Mouse (Mus musculus) mature B cell (primary cell): ENCODE measurements around the gene Kdm1b.

Experiments
- in situ Hi-C: fragments of 300-500 bp; cut with MboI; formaldehyde crosslinking; loops from 2 replicates; pipeline ENCODE4 v1.14.3; 2019

Kdm1b gene

GRCm38 (mm10) chr13:47043030-47043680 is at the start of gene Kdm1b:
Gene Kdm1b, plus strand, starts transcription at chr13:47043499.
- in situ Hi-C loops: no loop called here

DNA sequence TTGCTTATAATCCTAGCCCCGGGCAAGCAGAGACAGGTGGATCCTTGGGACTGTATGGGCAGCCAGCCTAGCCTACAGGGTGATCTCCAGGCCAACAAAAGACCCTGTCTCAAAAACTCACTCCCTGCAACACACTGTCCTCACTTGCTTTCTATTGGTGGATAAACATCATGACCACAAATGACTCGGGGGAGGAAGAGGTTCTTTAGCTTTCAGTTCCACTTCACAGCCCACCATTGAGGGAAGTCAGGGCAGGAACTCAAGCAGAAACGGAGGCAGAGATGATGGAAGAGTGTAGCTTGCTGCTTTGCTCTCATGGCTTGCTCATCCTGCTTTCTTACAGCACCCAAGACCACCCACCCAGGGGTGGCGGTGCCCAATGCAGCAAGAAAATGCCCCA is 45.9 kb upstream of the Kdm1b start:
- in situ Hi-C loops: no loop called here

DNA sequence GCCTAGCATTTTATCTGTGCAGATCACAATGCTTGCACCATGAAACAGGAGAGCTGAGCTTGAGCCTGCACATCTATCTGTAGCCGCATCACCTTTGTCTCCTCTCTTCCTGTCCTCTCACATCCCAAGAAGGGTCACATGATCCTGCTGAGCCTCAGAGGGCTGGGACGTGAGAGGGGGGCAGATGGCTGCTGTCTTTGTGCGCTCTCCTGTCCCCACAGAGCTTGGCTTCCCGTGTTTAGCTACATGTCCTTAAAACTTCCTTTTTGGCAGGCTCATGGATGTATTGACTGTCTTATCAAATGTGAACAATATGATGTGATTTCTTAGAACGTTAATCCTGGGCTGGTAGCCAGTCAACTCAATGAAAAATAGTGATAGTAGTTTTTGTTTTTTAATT is 43.8 kb upstream of the Kdm1b start:
- in situ Hi-C loops: no loop called here

- in situ Hi-C loops: no loop called here
Observed at GRCm38 (mm10) chr13:47001590-47001989, 41.7 kb upstream of the Kdm1b start.

GRCm38 (mm10) chr13:47013740-47014139 is 29.6 kb upstream of the Kdm1b start:
- in situ Hi-C loops: no loop called here

DNA sequence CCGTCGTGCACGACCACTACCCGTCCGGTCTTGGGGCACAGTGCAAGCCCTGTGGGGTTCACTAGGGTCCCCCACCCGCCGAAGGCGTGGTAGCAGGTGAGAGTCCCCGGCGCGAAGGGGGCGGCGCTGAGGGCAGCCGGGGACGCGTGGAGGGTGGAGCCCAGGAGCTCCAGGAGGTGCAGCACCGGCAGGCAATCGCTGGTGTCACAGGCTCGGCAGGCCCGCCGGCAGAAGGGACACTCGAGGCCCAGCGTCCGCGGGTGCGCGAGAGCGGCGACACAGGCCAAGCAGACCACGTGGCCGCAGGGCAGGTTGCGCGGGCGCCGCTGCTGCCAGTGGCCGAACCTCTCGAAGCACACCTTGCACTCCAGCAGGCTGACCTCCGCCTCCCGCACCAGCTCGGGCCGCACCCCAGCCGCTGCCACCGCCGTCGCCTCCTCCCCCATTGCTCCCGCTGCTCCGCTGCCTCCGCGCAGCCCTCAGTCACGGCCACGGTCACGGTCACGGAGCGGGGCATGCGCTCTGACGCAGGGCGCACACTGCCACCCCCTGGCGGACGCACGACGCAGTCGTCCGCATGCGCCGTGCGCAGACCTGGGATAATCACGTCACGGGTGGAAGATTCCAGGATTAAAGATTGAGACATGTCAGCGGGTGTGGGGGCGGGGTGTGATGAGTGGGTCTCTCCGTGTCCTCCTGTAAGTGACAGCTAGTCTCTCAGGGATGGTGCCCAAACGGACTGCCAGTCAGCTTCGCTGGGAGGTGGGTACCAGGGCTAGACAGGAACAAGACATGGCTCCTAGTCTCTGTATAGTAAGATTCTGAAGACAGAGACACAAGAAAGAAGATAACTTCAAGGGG is 28.7 kb upstream of the Kdm1b start, which contains the start of gene Nhlrc1:
TSS of gene Nhlrc1 (minus strand) at position 517 of the 861 bp plus-strand sequence.
- in situ Hi-C loops: no loop called here

- in situ Hi-C loops: no loop called here
Observed at GRCm38 (mm10) chr13:47015195-47015501, 28.2 kb upstream of the Kdm1b start.

DNA sequence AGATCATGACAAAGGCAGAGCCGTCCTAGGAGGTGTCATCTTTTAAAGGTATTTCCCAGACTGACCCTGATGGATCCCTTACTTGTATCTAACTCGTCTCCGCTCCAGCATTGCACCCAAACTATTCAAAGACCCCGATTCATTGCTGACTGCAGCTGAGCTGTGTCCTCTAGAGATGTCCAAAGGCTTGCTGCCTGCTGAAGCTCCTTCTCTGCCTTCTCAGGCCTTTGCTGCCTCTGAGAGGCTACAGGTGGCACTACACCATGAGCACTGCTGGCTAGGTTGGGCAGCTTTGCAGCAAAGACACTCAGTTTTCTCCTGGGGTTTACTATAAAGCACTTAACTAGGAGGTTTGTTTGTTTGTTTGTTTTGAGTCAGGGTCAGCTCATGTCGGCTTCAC is 26.0 kb upstream of the Kdm1b start:
- in situ Hi-C loops: no loop called here

DNA sequence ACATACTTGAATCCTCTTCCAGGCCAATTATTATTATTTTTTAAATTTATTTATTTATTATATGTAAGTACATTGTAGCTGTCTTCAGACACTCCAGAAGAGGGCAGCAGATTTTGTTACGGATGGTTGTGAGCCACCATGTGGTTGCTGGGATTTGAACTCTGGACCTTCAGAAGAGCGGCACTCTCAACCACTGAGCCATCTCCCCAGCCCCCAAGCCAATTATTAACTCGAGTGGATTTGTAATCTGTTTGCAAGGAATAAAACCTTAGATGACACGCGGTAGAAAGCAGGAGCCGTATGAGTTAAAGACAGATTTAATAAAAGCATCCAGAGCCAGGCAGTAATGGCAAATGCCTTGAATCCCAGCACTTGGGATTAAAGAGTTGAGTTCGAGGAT is 23.5 kb upstream of the Kdm1b start:
- in situ Hi-C loops: no loop called here

DNA sequence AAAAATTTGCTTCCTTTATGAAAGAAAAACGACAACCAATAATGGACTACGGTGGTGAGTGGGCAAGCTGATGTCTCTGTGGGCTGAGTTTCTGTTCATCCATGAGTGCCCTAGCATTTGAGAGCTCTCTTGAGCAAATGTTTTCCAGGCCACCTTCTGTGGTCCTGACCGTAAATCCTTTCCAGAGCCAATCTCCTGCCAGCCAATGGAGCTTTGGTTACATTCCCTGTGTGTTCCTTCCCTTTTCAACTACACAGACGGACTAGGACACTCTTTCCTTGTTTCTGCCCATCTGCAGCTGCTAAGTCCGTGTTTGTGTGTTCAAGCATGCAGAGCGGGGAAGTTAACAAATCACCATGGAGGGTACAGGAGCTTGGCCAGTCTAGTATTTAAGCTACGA is 22.5 kb upstream of the Kdm1b start:
- in situ Hi-C loops: no loop called here

DNA sequence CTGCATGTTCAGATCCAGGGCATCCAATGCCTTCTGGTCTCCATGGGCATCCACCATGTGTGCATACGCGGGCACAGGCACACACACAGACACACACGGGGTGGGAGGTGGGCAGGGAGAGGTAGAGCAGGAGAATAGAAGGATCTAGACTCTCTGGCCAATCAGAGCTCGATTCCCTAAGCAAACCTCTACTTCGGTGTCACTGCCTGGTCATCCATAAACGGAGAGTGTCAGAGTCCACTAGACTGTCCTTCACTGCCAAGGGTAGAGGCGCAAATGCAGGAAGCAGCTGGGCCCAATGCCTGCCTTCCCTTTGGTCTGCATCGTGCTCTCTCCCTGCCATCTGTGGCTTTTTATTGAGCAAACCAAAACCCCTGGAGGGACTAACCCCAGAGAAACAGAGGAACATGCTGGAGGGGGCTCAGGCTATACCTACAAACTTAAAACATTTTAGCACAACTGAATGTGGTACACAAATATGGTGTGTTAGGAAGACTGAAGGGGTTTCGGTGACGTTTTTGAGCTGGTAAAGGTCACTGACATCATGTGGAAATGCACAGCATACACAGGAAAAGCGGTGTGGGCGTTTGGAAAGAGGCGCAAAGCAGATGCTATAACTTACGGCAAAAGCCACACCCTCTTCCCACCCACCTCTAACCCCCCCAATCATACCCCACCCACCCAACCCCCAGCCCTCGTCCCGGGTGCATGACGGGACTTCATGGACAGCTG is 12.8 kb upstream of the Kdm1b start:
- in situ Hi-C loops: no loop called here

DNA sequence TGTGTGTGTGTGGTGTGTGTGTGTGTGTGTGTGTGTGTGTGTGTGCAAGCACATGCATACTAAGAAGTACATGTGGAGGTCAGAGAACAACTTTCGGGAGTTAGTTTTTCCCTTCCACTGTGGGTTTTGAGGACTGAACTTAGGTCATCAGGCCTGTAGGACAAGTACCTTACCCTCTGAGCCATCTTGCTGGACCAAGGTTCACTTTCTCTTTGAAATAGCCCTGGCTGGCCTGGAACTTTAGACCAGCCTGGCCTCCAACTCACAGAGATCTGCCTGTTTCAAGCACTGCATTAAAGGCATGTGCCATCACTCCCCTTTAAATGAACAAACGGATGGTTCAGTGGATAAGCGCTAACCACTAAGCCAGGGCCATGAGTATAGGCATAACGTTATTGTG is 9.7 kb upstream of the Kdm1b start:
- in situ Hi-C loops: no loop called here

GRCm38 (mm10) chr13:47037946-47038345 is 5.4 kb upstream of the Kdm1b start:
- in situ Hi-C loops: no loop called here

GRCm38 (mm10) chr13:47040061-47040460 is 3.2 kb upstream of the Kdm1b start:
- in situ Hi-C loops: no loop called here

DNA sequence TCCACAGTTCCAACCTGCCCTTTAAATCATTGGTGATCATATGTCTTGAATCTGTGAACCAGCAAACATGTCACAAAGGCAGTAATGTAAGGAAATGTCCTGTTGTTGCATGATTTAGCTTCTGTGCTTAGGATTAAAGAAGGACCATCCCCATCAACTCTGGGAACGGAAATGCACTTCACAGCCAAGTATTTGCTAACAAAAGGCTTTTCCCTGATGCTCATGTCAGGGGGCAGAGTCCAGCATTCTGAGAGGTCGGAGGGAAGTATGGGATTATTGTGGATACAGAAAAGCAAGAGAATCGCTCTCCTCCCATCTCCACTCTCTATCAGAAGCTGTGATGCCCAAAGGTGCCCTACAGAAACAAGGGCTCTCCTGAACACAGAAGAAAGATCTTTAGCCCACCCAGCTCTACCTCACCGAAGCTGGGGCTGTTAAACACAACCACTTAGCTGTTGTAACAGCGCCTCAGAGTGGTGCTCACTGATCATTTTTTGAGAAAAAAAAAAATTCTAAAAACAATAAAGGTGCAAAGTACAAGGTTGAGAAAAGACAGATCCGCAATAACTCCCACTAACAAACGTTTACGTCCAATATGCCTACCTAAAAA is 1.2 kb upstream of the Kdm1b start:
- in situ Hi-C loops: no loop called here

GRCm38 (mm10) chr13:47043833-47044616 is 726 bp downstream of the Kdm1b start:
- in situ Hi-C loops: no loop called here

GRCm38 (mm10) chr13:47044617-47044947 is 1.3 kb downstream of the Kdm1b start, which contains the start of gene Tpmt:
Gene Tpmt, minus strand, starts transcription at chr13:47044737.
- in situ Hi-C loops: no loop called here

DNA sequence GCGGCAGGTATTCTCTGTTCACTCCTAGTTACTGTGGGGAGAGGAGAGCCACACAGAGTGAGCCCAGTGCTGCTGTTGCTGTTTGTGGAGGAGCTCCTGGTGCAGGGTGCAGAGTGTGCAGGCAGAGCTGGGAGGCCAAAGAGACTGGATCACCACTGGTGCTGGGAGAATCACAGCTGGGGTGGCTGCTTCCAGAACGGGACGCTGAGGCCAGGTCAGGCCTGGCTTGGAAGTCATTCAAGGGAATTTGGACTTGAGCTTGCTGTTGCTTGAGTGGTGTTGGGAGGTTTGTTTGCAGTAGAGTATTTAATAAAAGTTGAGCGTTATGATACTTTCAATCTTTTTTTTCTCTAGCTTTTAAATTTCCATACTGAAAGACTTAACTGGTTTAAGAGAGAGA is 4.7 kb downstream of the Kdm1b start:
- in situ Hi-C loops: no loop called here

DNA sequence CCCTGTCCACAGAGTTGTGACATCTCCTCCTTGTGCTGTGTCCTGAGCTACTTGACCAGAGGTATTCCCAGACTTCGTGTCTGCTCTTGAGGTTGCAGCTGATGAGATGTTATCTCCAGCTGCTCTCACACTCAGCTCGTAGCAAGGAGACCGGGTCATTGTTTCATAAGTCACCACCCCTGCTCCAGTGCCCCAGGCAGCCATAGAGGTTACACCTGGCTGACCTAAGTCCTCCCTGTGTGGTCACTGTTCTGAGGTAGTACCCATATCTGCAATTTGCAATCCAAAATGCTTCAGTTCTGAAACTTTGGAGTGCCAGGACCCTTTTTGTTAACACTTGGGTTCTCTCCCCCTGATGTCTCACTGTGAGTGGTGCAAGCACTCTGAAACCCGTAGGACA is 6.7 kb downstream of the Kdm1b start:
- in situ Hi-C loops: no loop called here

GRCm38 (mm10) chr13:47053971-47054370 is 10.7 kb downstream of the Kdm1b start:
- in situ Hi-C loops: no loop called here

DNA sequence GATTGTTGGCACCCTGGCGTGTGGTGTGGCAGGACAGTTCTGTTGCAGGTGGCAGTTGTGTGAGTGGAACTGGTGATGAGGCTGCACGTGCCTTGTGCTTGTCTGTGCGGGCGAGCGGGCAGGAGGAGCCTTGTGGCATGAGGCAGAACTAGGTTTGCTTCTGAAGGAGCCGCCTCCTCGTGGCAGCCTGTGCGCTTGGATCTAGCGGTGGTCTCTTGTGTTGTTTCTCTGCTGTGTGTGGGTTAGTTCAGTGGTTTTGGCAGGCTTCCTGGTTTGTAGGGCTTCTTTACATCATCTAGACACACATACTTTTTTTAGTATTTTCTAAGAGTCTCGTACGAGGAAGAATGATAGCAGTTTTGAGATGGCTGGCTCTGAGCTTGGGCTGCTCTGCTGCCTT is 12.8 kb downstream of the Kdm1b start:
- in situ Hi-C loops: no loop called here

DNA sequence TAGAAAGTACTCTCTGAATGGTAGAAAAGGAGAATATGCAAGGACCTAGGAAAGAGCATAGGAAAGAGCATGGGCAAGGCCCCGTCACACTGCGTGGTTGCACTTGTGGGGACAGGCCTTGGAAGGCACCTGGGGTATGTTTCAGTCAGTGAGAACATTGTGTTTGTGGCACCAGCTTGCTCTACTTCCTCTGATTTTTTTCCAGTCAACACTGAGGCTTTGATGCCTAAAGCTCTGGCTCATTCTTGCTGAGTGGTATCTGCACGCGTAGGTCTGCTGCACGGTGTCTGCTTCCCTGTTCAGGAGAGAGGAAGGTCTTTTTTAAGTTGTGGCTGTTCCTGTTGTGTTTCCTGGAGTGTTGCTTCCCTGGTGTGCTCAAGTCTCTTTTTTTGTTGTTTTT is 13.5 kb downstream of the Kdm1b start:
- in situ Hi-C loops: no loop called here
